Mouse (Mus musculus) right cerebral cortex, adult 18-20 months (tissue): ENCODE data around the gene Rho.

Source experiments
- DNase-seq: peaks from one replicate; pipeline ENCODE4 v3.0.0; 2022; ENCODE audit warnings: mixed read lengths

Rho gene

DNA sequence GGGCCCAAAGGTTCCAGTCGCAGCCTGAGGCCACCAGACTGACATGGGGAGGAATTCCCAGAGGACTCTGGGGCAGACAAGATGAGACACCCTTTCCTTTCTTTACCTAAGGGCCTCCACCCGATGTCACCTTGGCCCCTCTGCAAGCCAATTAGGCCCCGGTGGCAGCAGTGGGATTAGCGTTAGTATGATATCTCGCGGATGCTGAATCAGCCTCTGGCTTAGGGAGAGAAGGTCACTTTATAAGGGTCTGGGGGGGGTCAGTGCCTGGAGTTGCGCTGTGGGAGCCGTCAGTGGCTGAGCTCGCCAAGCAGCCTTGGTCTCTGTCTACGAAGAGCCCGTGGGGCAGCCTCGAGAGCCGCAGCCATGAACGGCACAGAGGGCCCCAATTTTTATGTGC lies at the start of gene Rho:
Rho (plus strand) TSS at position 110 of the 400 bp plus-strand sequence.
- DNase-seq = no peak

DNA sequence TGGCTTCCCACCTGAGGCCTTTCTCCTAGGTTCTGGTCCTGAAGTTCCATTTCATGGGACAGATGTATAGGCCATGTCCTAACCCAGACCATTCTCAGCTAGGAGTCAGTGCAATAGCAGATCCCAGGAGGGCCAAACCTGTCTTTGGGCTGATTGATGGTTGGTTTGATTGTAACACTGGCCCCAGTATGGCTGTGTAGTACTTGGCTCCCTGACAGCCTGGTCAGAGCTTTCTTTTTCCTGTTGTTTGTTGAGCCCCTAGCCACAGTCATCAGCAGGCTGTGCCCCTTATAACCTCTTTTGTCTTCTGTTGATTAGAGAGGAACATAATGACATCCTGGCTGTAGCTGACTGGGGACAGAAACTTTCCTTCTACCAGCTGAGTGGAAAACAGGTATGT lies 47.5 kb upstream of the Rho start:
- DNase-seq = no peak

- DNase-seq = no peak
Observed at GRCm38 (mm10) chr6:115886894-115887293, 44.7 kb upstream of the Rho start.

DNA sequence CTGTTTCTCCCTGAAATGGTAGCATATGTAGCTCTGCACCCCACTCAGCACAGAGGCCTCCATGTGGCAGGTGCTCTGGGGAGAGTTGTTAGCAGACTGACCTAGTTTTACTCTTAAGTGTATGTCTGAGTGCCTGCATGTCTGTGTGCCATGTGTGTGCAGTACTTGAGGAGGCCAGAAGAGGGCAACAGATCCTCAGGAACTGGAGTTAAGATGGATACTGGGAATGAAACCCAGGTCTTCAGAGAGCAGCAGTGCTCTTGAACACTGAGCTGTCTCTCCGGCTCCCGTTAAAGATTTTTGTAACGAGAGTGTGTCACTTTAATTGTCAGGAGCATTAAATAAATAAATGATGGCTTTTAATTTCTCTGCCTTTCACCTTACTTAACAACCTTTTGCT lies 43.3 kb upstream of the Rho start:
- DNase-seq = no peak

DNA sequence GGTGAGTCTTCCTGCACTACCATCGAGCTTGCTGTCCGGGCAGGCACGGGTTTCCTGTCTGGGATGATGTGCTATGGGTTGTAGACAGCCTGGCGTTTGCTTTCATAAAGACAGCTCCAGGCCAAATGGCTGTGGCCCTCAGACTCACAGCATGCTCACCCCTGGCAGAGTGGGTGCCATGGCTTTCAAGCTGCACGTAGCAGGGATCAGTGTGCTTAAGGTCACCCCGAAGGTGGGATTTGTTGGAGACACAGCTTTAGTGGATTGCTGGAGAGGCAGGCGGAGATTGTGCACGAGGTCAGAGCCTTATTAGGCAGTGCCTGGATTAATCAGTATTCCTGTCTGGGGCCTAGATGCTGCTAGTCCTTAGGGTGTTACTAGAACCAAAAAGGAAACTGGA lies 40.9 kb upstream of the Rho start:
- DNase-seq = no peak

GRCm38 (mm10) chr6:115891061-115891460 lies 40.5 kb upstream of the Rho start:
- peak; percentile 66 for DNase-seq

GRCm38 (mm10) chr6:115891497-115892061 lies 40.0 kb upstream of the Rho start:
- peak; percentile 86 for DNase-seq

DNA sequence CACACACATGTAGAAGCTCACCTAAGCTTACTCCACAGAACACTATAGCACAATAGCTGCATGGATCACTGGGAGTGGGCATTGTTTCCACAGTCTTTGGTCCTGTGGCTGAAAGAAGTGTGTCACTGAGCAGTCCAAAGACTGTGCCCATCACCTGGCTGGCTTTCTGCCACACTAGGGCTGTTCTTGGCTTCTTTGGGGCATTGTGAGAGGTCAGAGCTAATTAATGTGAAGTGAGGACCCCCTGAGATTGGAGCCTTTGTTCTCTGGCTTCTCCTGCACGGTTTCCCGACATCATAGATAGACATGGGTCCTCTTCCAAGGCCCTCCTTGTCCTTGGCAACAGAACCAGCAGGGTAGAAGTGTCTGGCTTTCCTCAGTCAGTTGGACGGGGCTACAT lies 39.2 kb upstream of the Rho start:
- no peak for DNase-seq

DNA sequence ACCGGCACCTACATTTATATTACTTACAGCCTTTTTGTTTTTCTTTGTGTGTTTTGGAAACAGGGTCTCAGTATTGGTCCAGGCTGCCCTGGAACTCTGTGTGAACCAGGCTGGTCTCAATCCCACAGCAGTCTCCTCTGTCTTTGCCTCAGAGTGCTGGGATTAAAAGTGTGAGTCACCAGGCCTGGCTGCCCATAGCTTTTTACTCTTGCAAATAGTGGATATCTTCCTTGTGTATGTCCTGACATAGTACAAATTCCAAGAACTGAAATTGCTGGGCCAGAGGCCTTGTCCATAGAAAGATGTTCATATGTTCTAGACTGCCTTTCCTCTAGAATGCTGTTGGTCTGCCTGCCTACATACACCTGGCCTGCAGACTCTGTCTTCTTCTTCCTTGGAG lies 35.2 kb upstream of the Rho start:
- DNase-seq = no peak

GRCm38 (mm10) chr6:115897117-115897516 lies 34.4 kb upstream of the Rho start:
- no peak for DNase-seq

- no peak for DNase-seq
Observed at GRCm38 (mm10) chr6:115897926-115898520, 33.5 kb upstream of the Rho start.

DNA sequence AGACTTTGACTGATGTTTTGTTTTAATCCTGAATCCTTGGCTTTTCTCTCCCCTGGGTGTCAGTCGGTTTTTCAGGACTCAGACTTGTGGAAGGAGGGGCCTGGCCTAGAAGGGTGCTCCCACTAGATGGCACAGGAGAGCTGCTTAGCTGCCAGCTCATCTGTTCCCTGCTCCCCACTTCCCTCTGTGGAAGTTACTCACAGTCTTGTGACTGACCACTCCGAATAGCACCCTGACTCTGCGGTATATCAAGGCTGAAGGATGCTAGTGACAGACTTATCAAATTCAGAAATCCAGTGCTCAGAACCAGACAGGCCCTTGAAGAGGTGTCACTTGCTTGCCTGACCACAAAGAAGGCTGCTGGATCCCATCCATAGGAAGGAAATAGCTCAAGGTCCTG lies 30.5 kb upstream of the Rho start:
- DNase-seq = peak; percentile 86

GRCm38 (mm10) chr6:115901489-115901931 lies 30.0 kb upstream of the Rho start:
- DNase-seq = no peak

DNA sequence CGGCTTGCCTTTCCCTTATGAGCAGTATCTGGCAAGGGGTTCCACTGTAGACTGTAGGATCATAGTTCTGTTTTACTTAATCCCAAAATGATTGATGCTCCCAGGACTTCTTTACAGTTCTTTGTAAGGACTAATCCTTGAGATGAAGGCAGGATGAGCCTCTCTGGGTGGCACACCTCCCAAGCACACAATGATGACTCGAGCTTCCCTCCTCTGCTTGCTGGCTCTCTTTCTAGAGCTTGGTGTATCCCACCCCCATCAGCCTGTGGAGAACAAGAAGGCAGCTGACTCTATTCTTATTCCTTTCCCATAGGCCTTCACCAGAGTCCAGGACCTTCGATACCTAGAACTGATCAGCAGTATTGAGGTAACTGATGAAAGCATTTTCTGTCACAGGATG lies 29.0 kb upstream of the Rho start:
- peak; percentile 65 for DNase-seq

DNA sequence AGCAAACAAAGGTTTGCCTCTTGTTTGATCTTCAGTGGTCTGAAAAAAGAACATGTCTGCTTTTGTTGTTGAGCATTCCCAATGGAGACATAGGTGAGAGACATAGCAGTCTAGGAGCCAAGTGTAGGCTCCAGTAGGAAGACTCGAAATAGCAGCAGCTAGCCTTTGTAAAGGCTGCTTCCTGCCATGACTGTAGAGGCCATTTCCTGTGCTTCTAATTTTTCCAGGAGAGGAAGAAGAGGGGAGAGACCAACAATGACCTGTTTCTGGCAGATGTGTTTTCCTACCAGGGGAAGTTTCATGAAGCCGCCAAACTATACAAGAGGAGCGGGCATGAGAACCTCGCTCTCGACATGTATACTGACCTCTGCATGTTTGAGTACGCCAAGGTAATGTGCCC lies 26.0 kb upstream of the Rho start:
- no peak for DNase-seq

DNA sequence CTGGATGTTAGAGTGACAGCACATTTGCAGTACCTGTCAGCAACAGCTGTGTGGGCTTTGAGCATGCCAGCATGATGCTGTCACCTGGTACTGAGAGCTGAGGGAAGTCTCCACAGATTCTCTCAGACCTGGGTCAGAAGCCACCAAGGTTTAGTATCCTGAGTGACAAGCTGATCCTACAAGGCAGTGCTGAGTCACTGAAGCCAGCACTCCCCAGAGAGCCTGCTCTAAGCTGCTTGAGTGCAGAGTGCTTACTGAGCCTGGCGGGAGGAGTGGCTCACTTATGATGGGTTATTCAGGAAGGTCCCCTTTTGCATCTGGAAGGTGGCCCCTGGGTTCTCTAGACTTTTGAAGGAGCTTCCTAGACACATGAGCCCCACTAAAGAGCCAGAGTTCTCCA lies 25.1 kb upstream of the Rho start:
- DNase-seq = no peak

- DNase-seq = no peak
Observed at GRCm38 (mm10) chr6:115906871-115907270, 24.7 kb upstream of the Rho start.

- no peak for DNase-seq
Observed at GRCm38 (mm10) chr6:115908421-115908982, 23.0 kb upstream of the Rho start.

GRCm38 (mm10) chr6:115909052-115909451 lies 22.5 kb upstream of the Rho start:
- DNase-seq = no peak

DNA sequence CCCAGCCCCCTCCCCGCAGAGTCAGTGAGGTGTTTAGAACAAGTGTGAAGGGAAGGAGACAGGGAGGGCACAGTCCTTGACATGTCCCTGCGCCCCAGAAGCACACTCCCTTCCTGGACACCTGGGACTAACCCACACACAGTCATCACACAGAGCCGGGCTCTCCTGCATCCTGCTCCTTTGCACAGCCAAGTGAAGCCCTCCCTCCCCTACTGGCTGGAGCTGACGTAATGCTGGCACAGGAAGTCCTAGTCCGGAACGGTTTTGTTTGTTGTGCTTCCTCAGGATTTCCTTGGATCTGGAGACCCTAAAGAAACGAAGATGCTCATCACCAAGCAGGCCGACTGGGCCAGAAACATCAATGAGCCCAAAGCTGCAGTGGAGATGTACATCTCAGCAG lies 21.6 kb upstream of the Rho start:
- no peak for DNase-seq

- DNase-seq = no peak
Observed at GRCm38 (mm10) chr6:115911763-115912162, 19.8 kb upstream of the Rho start.

DNA sequence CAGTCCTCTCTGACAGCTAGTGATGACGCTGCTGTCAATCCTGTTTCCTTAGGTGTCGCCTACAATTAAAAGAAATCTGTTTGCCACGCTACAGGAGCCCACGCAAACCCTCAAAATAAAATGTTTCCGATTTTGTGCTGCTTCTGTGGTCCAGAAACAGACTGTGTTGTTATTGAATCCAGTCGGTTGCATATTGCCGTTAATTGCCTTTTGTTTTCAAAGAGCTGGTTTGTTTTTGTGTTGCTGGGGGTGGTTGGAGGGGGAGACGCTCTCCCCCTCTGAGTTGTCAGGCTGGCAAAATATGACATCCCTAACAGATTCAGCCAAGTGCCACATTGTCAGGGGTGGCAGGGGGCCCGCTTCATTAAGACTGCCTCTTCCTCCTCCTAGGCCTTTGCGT lies 18.1 kb upstream of the Rho start:
- no peak for DNase-seq

DNA sequence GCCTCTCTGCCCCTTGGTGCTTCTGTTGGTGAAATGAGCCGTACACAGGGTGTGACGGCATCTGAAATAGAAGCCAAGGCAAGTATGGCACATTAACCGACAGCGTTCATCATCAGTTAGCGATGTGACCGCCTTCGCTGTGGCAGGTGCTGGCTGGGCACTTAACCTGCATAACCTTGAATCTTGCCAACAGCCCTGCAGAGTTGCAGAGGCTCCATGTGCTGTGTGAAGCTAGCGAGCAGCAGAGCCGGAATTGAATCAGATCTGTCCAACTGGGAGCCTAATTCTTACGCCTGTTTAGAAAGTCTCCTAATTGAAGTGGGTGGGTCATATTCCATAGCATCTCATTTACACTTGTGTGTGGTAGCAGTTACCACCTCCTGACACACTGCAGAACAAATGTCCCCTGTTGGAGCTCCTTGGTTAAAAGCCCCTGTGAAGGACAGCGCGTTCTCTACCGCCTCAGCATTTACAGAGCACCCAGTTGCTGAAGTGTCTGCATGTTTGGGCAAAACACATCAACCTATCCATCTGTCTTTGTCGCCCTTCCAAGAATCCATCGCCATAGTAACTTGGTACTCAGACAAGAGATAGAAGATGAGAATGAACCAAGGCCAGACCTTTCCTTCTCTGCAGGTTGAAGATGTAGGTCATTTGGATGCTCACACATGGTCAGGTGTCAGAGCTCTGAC lies 16.9 kb upstream of the Rho start:
- peak; percentile 82 for DNase-seq
